Mouse (Mus musculus) retina, postnatal 7 days (tissue): ENCODE measurements around the gene Acoxl.

Experiments
- DNase-seq: peaks from one replicate; pipeline ENCODE4 v3.0.0-alpha.2; 2012; ENCODE audit warnings: low read depth, low spot score

The Acoxl gene

GRCm38 (mm10) chr2:128032111-128032510 lies 193.4 kb downstream of the Acoxl start:
- no peak for DNase-seq

- DNase-seq, result no peak
Measured at GRCm38 (mm10) chr2:128033503-128033902, 194.8 kb downstream of the Acoxl start.

GRCm38 (mm10) chr2:128034066-128034665 lies 195.5 kb downstream of the Acoxl start:
- no peak for DNase-seq

- DNase-seq, result no peak
Measured at GRCm38 (mm10) chr2:128038259-128038890, 199.7 kb downstream of the Acoxl start.

- no peak for DNase-seq
Measured at GRCm38 (mm10) chr2:128041066-128041750, 202.5 kb downstream of the Acoxl start.

- no peak for DNase-seq
Measured at GRCm38 (mm10) chr2:128046454-128046853, 207.8 kb downstream of the Acoxl start.

GRCm38 (mm10) chr2:128054905-128055304 lies 216.2 kb downstream of the Acoxl start:
- DNase-seq, result no peak

GRCm38 (mm10) chr2:128057872-128058271 lies 219.2 kb downstream of the Acoxl start:
- DNase-seq, result no peak

GRCm38 (mm10) chr2:128058627-128059026 lies 220.0 kb downstream of the Acoxl start:
- DNase-seq, result no peak

- DNase-seq, result no peak
Measured at GRCm38 (mm10) chr2:128060213-128060612, 221.5 kb downstream of the Acoxl start.

- DNase-seq, result no peak
Measured at GRCm38 (mm10) chr2:128060680-128061287, 222.1 kb downstream of the Acoxl start.

GRCm38 (mm10) chr2:128061491-128061890 lies 222.8 kb downstream of the Acoxl start:
- DNase-seq, result no peak

- DNase-seq, result no peak
Measured at GRCm38 (mm10) chr2:128062756-128063155, 224.1 kb downstream of the Acoxl start.

- DNase-seq, result no peak
Measured at GRCm38 (mm10) chr2:128065013-128065412, 226.3 kb downstream of the Acoxl start.

GRCm38 (mm10) chr2:128065576-128065975 lies 226.9 kb downstream of the Acoxl start:
- no peak for DNase-seq

- DNase-seq, result no peak
Measured at GRCm38 (mm10) chr2:128067162-128067561, 228.5 kb downstream of the Acoxl start.

- DNase-seq, result no peak
Measured at GRCm38 (mm10) chr2:128067596-128067995, 228.9 kb downstream of the Acoxl start.

GRCm38 (mm10) chr2:128068176-128068575 lies 229.5 kb downstream of the Acoxl start:
- no peak for DNase-seq

- no peak for DNase-seq
Measured at GRCm38 (mm10) chr2:128069025-128069424, 230.3 kb downstream of the Acoxl start.

GRCm38 (mm10) chr2:128071791-128072190 lies 233.1 kb downstream of the Acoxl start:
- no peak for DNase-seq

GRCm38 (mm10) chr2:128072944-128073343 lies 234.3 kb downstream of the Acoxl start:
- DNase-seq, result no peak

- DNase-seq, result no peak
Measured at GRCm38 (mm10) chr2:128073603-128074002, 234.9 kb downstream of the Acoxl start.
